Mouse (Mus musculus) frontal cortex, postnatal 36 days (tissue): ENCODE measurements around the gene Irs3.
"Not testable (repeated sequence)": the region's sequence is repeated elsewhere in the genome, so short reads cannot be mapped to it uniquely, and the experiment has no call there.

ENCODE experiments used
- DNase-seq, 2 experiments: peaks; one replicate each; pipeline ENCODE4 v3.0.0; 2022; ENCODE audit warnings: low spot score in 2 of 2

Irs3 gene

DNA sequence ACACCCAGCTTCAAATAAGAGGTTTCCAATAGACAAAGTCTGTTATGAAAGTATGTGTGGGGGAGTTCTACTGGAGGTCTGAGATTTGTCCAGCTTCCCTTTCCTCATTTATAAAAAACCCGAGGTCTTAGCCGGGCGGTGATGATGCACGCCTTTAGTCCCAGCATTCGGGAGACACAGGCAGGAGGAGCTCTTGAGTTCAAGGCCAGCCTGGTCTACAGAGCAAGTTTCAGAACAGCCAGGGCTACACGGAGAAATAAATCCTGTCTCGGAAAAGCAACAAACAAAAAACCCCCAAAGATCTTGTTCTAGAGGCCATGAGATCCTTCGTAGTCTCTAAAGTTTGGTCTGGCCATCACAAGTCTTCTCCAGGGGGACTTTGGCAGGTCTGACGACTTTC lies 17.5 kb downstream of the Irs3 start:
- peak in 1 of 2 experiments; percentile 27 for DNase-seq

GRCm38 (mm10) chr5:137623937-137624530 lies 21.5 kb downstream of the Irs3 start:
- DNase-seq, result no peak

DNA sequence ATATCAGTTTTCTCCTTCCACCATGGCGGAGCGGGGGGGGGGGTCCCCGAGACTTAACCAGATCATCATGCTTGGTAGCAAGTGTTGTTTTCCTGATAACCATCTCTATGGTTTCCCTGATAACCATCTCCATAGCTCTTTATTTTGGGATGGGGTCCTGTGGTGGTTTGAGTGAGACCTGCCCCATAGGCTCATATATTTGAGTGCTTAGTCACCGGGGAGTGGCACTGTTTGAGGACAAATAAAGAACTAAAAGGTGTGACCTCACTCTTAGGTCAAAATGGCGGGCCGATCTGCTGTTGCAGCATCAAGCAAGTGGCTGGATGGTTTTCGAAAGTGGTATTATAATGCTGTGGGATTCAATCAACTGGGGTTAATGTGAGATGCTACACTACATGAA lies 30.2 kb downstream of the Irs3 start:
- DNase-seq, result no peak

GRCm38 (mm10) chr5:137614921-137615320 lies 30.6 kb downstream of the Irs3 start:
- DNase-seq, result not testable (repeated sequence)

DNA sequence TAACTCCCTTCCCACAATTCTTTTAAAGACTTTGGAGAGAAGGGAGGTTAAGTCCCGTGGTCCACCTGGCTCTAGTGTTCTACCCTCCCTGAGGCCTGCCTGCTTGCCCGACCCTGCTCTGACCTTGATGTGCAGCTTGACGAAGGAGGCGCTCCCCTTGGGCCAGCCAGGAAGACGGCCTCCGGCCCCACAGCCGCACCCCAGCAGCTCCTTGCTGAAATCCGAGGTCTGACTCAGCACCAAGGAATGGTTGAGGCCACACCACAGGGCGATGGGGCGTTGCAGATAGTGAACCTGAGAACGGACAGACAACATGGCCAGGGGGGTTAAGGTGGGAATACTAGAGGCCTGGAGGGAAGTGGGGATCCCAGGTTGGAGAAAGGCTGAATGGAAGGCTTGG lies 32.0 kb downstream of the Irs3 start, which contains the start of gene Pcolce:
TSS of gene Pcolce (minus strand) at position 235 of the 400 bp plus-strand sequence.
- DNase-seq, result no peak

DNA sequence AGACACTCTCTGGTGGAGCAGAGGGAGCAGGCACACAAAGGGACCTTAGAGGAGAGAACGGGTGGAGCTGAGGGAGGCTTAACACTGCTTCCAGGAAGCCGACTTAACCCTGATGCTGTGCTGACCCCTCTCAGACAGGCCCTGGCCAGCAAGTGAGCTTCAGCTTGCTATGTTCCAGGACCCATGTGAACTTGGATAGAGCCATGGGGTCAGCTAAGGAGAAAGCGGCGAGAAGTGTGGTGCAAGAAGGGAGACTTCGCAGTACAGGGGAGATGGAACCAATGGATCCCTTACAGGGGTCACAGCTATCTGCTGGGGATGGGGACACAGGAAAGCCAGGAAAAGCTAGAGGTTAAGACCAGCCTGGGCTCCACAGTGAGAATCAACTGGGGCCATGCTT lies 32.4 kb downstream of the Irs3 start:
- DNase-seq, result no peak

- no peak for DNase-seq
These were observed 34.3 kb downstream of the Irs3 start for GRCm38 (mm10) chr5:137611245-137611602.

DNA sequence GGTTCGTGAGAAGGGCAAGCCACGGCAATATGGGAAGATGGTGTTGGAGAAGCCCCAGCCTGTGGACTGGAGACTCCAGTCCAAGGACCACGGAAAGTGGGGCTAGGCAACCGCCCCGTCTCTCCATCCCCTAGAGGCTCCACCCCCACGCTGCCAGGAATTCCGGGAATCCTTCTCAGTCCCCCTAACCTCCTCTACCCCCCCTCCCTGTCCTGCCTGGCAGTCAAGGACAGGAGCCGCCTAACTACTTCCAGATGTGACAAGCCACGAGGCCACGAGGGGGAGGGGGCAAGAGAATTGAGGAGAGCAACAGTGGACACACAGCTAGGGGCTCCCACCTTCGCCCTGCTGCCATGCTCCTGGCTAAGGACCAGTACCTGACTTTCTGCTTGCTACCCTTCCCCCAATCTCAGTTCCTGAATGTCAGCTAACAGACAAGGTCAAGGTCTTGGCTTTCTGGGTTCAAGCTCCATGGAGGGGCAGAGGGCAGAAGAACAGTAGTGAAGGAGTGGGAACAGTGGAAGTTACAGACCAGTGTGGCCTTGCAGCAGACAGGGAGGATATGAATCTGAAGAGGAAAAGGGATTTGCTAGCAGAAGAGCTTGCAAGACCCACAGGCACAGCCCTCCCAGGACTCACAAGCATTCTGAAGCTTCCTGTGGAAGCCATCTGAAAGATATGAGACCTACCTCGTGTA lies 34.8 kb downstream of the Irs3 start:
- DNase-seq, result no peak

- DNase-seq, result no peak
These were observed 35.5 kb downstream of the Irs3 start for GRCm38 (mm10) chr5:137610056-137610455.

DNA sequence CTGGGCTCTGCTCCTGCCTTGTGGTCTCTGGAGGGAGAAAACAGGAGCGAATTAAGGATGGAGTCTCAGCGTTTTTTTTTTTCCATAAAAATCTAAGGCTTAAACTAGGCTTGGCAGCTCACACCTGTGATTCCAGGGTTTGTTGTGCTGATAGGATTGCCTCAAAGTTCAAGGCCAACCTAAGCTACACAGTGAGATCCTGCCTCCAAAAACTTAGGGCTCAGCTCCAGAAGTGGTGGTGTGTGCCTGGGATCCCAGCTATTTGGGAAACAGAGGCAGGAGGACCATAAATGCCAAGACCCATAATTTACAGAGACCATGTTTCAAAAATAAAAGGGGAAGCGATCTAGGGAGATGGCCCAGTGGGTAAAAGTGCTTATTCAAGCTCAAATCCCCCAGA lies 36.2 kb downstream of the Irs3 start:
- no peak for DNase-seq

DNA sequence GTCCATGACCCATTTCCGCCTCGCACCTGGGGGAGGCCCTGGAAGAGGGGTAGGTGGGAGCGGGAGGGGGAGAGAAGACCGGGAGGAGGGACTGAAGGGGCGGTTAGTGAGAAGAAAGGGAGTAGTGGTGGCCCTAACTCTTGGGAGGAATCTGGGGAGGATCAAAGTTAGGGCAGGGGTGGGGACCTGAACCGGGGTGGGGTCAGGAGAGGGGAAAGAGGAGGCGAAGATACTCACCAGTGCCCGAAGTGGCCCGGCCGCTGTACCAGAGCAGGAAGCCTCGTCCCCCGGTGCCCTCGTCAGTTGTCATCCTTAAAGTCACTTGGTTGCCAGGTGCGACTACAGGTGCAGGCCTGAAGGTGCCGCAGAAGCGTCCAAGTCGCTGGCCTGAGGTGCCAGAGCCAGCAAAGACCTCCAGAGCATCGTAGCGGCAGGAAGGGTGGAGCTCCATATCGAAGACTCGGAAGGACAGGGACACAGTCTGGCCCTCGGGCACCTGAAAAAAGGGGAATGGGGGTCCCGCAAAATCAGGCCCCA lies 36.8 kb downstream of the Irs3 start:
- no peak for DNase-seq

DNA sequence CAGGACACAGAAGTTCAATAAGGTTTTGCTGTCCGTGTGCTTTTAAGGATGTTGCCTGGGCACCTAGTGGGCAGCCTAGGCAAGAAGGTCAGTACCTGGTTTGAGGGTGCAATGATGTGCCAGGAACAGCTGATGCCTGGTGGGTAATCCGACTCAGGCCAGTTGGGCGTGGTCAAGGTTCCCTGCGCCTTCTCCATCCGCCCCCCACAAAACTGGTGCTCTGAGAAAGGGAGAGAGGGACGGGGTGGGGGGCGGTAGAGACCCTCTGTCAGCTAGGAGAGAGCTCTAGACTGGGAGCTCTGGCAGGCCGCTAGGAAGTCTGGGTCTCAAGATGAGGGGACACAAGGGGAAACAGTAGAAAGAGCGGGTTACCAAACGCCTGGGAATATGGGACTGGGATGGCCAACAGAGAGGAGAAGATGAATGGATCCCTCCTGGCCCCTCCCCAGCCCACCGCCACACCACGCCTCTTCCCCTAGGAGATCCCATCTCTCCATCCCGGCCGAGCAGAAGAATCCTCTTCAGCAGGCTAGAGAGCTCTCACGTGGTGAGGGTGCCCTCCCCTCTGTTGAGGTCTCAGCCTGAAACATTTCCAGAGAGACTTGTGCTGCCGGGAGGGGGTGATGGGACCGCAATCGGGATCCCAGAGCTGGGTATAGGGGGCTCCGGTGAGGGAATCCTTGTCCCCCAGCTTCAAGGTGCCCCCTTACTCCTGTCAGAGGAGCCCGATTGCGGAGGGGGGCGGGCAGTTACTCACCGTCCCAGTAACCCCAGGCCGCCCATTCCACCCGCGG lies 37.5 kb downstream of the Irs3 start:
- DNase-seq, result no peak

- DNase-seq, result no peak
These were observed 44.2 kb downstream of the Irs3 start for GRCm38 (mm10) chr5:137601365-137601729.

DNA sequence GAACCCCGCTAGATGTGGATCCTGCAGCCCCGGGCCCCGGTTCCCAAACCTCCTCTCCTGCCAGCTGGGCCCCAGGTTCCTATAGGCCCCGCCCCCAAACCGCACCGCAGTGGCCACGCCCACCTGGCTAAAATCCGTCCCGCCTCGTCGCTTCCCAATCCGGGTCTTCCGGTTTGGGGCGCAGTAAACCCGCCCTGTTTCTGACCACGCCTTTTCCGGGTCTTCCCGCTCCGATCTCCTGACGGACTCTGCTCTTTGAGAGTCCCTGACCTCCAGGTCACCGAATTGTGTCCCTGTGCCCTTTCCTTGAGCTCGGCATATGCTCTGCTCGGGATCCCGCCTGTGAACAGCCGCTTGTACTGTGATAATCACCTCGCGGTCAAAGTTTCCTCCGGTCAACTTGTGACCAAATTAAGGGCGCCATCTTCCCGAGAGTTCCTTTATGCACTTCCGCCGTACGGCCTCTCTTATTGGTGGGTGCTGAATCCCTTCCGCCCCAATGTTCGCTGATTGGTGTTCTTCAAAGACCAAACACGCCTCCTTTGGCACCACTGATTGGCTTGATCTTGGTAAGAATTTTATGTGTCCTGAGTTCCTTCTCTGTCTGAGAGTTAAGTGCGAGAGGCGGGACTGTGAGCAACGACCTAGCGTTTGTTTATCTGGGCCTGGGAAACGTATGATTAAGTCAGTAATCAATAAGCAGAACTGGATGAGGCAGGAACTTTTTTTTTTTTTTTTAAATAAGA lies 44.7 kb downstream of the Irs3 start, which contains the start of gene Mospd3:
TSS of gene Mospd3 (minus strand) at position 440 of the 746 bp plus-strand sequence.
- peak; percentile 95 to 96 for DNase-seq

DNA sequence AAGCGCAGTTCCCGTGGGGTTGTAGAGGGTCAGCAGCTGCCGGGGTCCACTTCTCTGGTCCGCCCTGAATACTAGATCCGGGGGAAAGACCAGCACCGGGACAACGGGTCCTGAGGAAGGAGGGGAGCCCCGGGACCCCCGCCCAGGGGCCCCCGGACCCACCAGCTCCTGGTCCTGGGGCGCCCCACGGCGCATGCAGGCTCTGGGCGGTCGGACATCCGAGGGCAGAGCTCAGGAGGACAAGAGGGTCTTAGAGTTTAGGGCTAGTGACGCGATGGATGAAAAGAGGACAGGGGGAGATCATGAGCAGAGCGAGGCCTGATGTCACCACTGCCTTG lies 45.3 kb downstream of the Irs3 start:
- DNase-seq, result no peak

GRCm38 (mm10) chr5:137599600-137599999 lies 45.9 kb downstream of the Irs3 start:
- no peak for DNase-seq

GRCm38 (mm10) chr5:137598100-137598826 lies 47.3 kb downstream of the Irs3 start:
- no peak for DNase-seq

DNA sequence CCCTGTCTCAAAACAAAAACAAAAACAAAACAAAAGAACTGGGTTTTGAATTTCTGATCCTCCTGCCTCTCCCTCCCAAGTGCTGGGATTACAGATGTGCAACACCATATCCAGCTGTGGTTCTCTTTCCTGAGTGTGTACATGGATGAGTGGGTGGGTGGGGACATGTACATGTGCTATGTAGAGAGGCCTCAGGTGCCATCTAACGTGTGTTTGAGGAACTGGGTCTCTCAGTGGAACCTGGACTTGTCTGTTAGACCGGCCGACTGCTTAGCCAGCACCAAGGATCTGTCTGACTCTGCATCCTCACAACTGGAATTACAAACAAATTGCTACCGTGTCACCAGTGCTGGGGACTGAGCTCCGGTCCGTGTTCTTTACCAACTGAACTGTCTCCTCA lies 47.9 kb downstream of the Irs3 start:
- no peak for DNase-seq

DNA sequence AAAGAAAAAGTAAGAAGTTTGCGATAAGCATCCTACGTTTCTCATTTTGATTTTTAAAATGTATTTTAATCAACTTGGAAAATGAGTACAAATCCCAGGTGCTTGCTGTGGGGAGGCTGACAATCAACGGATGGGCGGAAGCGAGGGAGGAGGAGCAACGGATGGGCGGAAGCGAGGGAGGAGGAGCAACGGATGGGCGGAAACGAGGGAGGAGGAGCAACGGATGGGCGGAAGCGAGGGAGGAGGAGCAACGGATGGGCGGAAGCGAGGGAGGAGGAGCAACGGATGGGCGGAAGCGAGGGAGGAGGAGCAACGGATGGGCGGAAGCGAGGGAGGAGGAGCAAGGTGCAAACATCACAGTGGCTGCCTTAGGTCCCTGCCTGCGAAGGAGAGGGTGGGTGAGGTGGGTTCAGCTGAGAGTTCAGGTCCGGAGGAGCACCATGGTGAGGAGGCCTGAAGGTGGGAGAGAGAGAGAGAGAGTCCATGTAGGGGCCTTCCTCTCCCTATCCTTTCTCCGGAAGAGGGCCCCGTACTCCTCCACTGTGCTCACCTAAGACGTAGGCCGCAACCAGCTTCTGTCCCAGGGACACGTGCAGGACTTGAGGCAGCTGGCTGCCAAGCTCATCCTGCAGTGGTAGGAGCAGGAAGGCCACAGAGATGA lies 48.8 kb downstream of the Irs3 start:
- DNase-seq, result no peak

GRCm38 (mm10) chr5:137595921-137596320 lies 49.6 kb downstream of the Irs3 start:
- no peak for DNase-seq
